Mouse (Mus musculus) midbrain, embryonic 16.5 days (tissue): Measurements from ENCODE around the gene Pelp1. TPM values are rescaled to one million over a fixed set of nuclear protein-coding genes. Genes with fewer than 3 reads are reported as not detected.
"Not testable (repeated sequence)": the region's sequence is repeated elsewhere in the genome, so short reads cannot be mapped to it uniquely, and the experiment has no call there.

ENCODE experiments used
- ATAC-seq: fragments of 200-750 bp; cut with Nextera tagmentation; 2 replicates; pipeline ENCODE4 v1.8.0; 2017; ENCODE audit warnings: moderate TSS enrichment
- H3K27ac ChIP-seq: fragments of 300-500 bp; sonication (generic); 2 replicates; pipeline ENCODE4 v1.5.1; 2014; ENCODE audit warnings: mild to moderate bottlenecking, low read length, mixed read lengths
- H3K27me3 ChIP-seq: fragments of 300-500 bp; sonication (generic); 2 replicates; pipeline ENCODE4 v1.6.1; 2014; ENCODE audit warnings: low read depth, low read length, mixed read lengths; ENCODE audit not compliant: control insufficient read depth, insufficient read depth
- H3K36me3 ChIP-seq: fragments of 300-500 bp; sonication (generic); 2 replicates; pipeline ENCODE4 v1.6.1; 2014; ENCODE audit warnings: mild to moderate bottlenecking, low read length, moderate library complexity, mixed read lengths; ENCODE audit not compliant: control insufficient read depth, insufficient read depth
- H3K4me1 ChIP-seq: fragments of 300-500 bp; sonication (generic); 2 replicates; pipeline ENCODE4 v1.6.1; 2014; ENCODE audit warnings: mild to moderate bottlenecking, low read length, mixed read lengths; ENCODE audit not compliant: control insufficient read depth, insufficient read depth
- H3K4me2 ChIP-seq: fragments of 300-500 bp; sonication (generic); 2 replicates; pipeline ENCODE4 v1.6.1; 2014; ENCODE audit warnings: mild to moderate bottlenecking, low read length, mixed read lengths
- H3K4me3 ChIP-seq: fragments of 300-500 bp; sonication (generic); 2 replicates; pipeline ENCODE4 v1.5.1; 2014; ENCODE audit warnings: low read depth, mild to moderate bottlenecking, low read length, moderate library complexity, mixed read lengths
- H3K9ac ChIP-seq: fragments of 300-500 bp; sonication (generic); 2 replicates; pipeline ENCODE4 v1.6.1; 2014; ENCODE audit warnings: low read depth, low read length, mixed read lengths
- H3K9me3 ChIP-seq: fragments of 300-500 bp; sonication (generic); replicated peaks from 2 replicates; pipeline ENCODE4 v1.6.1; 2014; ENCODE audit warnings: mild to moderate bottlenecking, low read length, mixed read lengths; ENCODE audit not compliant: control insufficient read depth, poor library complexity, severe bottlenecking
- WGBS: fragments of 180-500 bp; shearing (Covaris S2); extraction: QIAGEN DNeasy Blood & Tissue Kit; methylation state at CpG from one replicate; pipeline ENCODE4 v1.1.7; 2014; 5-methylcytosine and 5-hydroxymethylcytosine counted together
- microRNA-seq: library from miRNA; unstranded; fragments of <30 nt; microRNA quantifications from one replicate; pipeline ENCODE4, GENCODE M21; 2017
- polyA plus RNA-seq: library from polyadenylated mRNA; unstranded; fragments of >200 nt; fragmentation: Nextera tagmentation; extraction: Ambion mirVana; gene quantifications from 2 replicates; pipeline ENCODE4 v1.2.1, GENCODE M21; 2015

Gene Pelp1
- polyA plus RNA-seq, 1 experiment from 2014 or later = 33.0 TPM

- not testable (repeated sequence) for H3K27me3 ChIP-seq, H3K4me2 ChIP-seq, H3K36me3 ChIP-seq, H3K9ac ChIP-seq, H3K9me3 ChIP-seq, ATAC-seq, H3K4me1 ChIP-seq, H3K4me3 ChIP-seq, H3K27ac ChIP-seq
- WGBS = 70% methylated on average over 2 of the region's 2 CpGs
Observed at GRCm38 (mm10) chr11:70368626-70369025, 41.2 kb downstream of the Pelp1 start.

- not testable (repeated sequence) for H3K4me2 ChIP-seq, H3K27ac ChIP-seq, H3K27me3 ChIP-seq, H3K9me3 ChIP-seq, ATAC-seq, H3K4me3 ChIP-seq, H3K36me3 ChIP-seq, H3K9ac ChIP-seq, H3K4me1 ChIP-seq
- WGBS = 93% methylated on average over 6 of the region's 6 CpGs
Observed at GRCm38 (mm10) chr11:70367701-70368100, 42.1 kb downstream of the Pelp1 start.

DNA sequence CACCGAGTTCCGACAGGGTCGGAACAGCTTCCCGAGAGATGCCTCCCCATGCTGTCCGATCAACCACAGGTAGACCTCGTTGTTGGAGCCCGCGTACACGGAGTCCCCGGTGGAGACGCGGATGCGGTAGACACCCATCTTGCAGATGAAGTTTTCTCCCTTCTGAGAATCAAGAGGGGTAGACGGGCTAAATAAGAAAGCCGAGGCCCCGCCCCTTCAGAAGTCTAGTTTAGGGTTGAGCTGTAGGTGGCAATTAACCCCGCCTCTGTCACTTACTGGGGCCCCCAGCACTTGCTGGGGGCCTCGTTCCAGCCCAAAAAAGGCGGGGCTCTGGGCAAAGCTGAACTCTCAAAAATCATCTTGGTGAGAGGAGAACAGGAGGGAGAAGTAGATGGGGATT is 58.0 kb downstream of the Pelp1 start, which contains the start of gene Alox15:
Alox15 (minus strand) TSS at position 164 of the 400 bp plus-strand sequence.
- under 1% methylated on average over 19 of the region's 19 CpGs for WGBS
- no peak for ATAC-seq
- Histone ChIP-seq H3K9me3 (no peaks in the 10 kb centered on the region), H3K4me1 (peaks cover 6% of the 10 kb centered on the region), H3K27ac (no peak within 1 kb of the TSS), H3K9ac (no peak within 1 kb of the TSS; the same call in 1 of the 2 replicates), H3K36me3 (no peaks in the 10 kb centered on the region), H3K27me3 (peaks cover 22% of the 10 kb centered on the region), H3K4me2 (peak within 1 kb of the TSS; percentile 62), H3K4me3 (peak within 1 kb of the TSS; percentile 28)

GRCm38 (mm10) chr11:70348630-70349029 is 61.2 kb downstream of the Pelp1 start:
- WGBS = 92% methylated on average over 9 of the region's 9 CpGs
- H3K36me3 ChIP-seq = no peaks in the 10 kb centered on the region
- ATAC-seq = no peak

GRCm38 (mm10) chr11:70347861-70348260 is 62.0 kb downstream of the Pelp1 start:
- H3K27ac ChIP-seq = no peak overlapping the region
- no peak for ATAC-seq
- no peaks in the 10 kb centered on the region for H3K36me3 ChIP-seq
- WGBS = 83% methylated on average over 10 of the region's 10 CpGs
- H3K4me1 ChIP-seq = peaks cover 6% of the 10 kb centered on the region
- peaks cover 21% of the 10 kb centered on the region for H3K27me3 ChIP-seq
- H3K9me3 ChIP-seq = no peaks in the 10 kb centered on the region
- no peak overlapping the region for H3K4me2 ChIP-seq
- no peak overlapping the region for H3K4me3 ChIP-seq
- no peak overlapping the region for H3K9ac ChIP-seq

More at GRCm38 (mm10) chr11:70348630-70349029, 61.2 kb downstream of the Pelp1 start:
- no peaks in the 10 kb centered on the region for H3K9me3 ChIP-seq
- no peak overlapping the region for H3K9ac ChIP-seq
- H3K4me3 ChIP-seq = no peak overlapping the region
- peaks cover 22% of the 10 kb centered on the region for H3K27me3 ChIP-seq
- H3K27ac ChIP-seq = no peak overlapping the region
- no peak overlapping the region for H3K4me2 ChIP-seq
- peaks cover 6% of the 10 kb centered on the region for H3K4me1 ChIP-seq

- 92% methylated on average over 8 of the region's 8 CpGs for WGBS
- Histone ChIP-seq H3K9ac (no peak overlapping the region), H3K27me3 (peaks cover 5% of the 10 kb centered on the region), H3K9me3 (no peaks in the 10 kb centered on the region), H3K27ac (no peak overlapping the region), H3K4me2 (no peak overlapping the region), H3K4me3 (no peak overlapping the region), H3K4me1 (no peaks in the 10 kb centered on the region), H3K36me3 (no peaks in the 10 kb centered on the region)
- no peak for ATAC-seq
Observed at GRCm38 (mm10) chr11:70345546-70345945, 64.3 kb downstream of the Pelp1 start.

DNA sequence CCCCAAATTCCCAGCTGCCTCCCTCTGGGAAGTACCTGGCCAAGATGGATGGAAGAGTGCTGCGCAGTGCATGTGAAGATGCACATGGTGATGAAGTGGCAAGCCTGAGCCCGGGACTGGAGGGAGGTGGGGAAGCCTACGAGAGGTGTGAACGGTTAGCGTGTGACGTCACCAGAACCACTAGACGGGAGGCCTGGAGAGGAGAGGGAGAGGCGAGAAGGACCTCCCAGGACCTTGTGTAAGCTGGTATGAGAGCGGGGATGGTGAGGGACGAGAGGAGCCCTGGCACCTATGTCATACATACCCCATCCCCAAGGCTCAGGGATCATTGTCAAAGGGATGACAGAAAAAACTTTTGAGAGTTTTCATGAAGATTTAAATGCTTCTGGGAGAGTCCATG is 64.8 kb downstream of the Pelp1 start:
- H3K9me3 ChIP-seq = no peaks in the 10 kb centered on the region
- WGBS = 90% methylated on average over 10 of the region's 10 CpGs
- peaks cover 2% of the 10 kb centered on the region; the same call in 1 of the 2 replicates for H3K27me3 ChIP-seq
- H3K27ac ChIP-seq = no peak overlapping the region
- ATAC-seq = no peak
- H3K36me3 ChIP-seq = no peaks in the 10 kb centered on the region
- H3K4me2 ChIP-seq = no peak overlapping the region
- no peak overlapping the region for H3K9ac ChIP-seq
- H3K4me3 ChIP-seq = no peak overlapping the region
- H3K4me1 ChIP-seq = no peaks in the 10 kb centered on the region

Small RNA genes lying within 50 kb of the gene (microRNA-seq; reads per million reads assigned to microRNA genes)
- 0.69 reads per million for gene Mir7115

Other genes with a start within 250 kb of the Pelp1 start
- gene Slc16a11, start 197.3 kb downstream of the Pelp1 start, polyA plus RNA-seq = 6.9 and 7.8 TPM in 2 replicates
- 12.7 and 13.6 TPM in 2 replicates for gene Slc16a13, start 189.0 kb downstream of the Pelp1 start, polyA plus RNA-seq
- 5.1 and 5.3 TPM in 2 replicates for gene Bcl6b, start 180.2 kb downstream of the Pelp1 start, polyA plus RNA-seq
- 165 and 167 TPM in 2 replicates for gene 0610010K14Rik, start 172.1 kb downstream of the Pelp1 start, polyA plus RNA-seq
- gene Gm21988, start 170.2 kb downstream of the Pelp1 start, polyA plus RNA-seq = 12.0 and 12.7 TPM in 2 replicates
- 368 and 379 TPM in 2 replicates for gene Rnasek, start 170.2 kb downstream of the Pelp1 start, polyA plus RNA-seq
- 0.34 and 0.49 TPM in 2 replicates for gene Alox12, start 154.7 kb downstream of the Pelp1 start, polyA plus RNA-seq
- not detected in 2 replicates for gene Alox12e, start 87.4 kb downstream of the Pelp1 start, polyA plus RNA-seq
- gene Alox15, start 58.0 kb downstream of the Pelp1 start, polyA plus RNA-seq = 0.09 and 0.18 TPM in 2 replicates
- 52.6 and 58.9 TPM in 2 replicates for gene Arrb2, start 22.6 kb upstream of the Pelp1 start, polyA plus RNA-seq
- gene Med11, start 41.9 kb upstream of the Pelp1 start, polyA plus RNA-seq = 44.1 and 45.9 TPM in 2 replicates
- gene Zmynd15, start 49.4 kb upstream of the Pelp1 start, polyA plus RNA-seq = 0.35 and 0.49 TPM in 2 replicates
- gene Cxcl16, start 50.0 kb upstream of the Pelp1 start, polyA plus RNA-seq = 1.7 and 2.6 TPM in 2 replicates
- 6.1 and 6.2 TPM in 2 replicates for gene Tm4sf5, start 95.2 kb upstream of the Pelp1 start, polyA plus RNA-seq
- 0.45 TPM in 1 of 2 replicates, not detected in the other for gene Vmo1, start 104.6 kb upstream of the Pelp1 start, polyA plus RNA-seq
- 0.29 TPM in 1 of 2 replicates, not detected in the other for gene Gltpd2, start 109.2 kb upstream of the Pelp1 start, polyA plus RNA-seq
- gene Psmb6, start 115.3 kb upstream of the Pelp1 start, polyA plus RNA-seq = 719 and 737 TPM in 2 replicates
- gene Gm40193, start 122.9 kb upstream of the Pelp1 start, polyA plus RNA-seq = not detected in 2 replicates
- gene Pld2, start 130.0 kb upstream of the Pelp1 start, polyA plus RNA-seq = 17.9 and 19.6 TPM in 2 replicates
- 16.7 and 18.2 TPM in 2 replicates for gene Mink1, start 152.8 kb upstream of the Pelp1 start, polyA plus RNA-seq
- not detected in 2 replicates for gene 4930544D05Rik, start 205.8 kb upstream of the Pelp1 start, polyA plus RNA-seq
- not detected in 2 replicates for gene Chrne, start 209.2 kb upstream of the Pelp1 start, polyA plus RNA-seq
- 0.12 and 0.21 TPM in 2 replicates for gene Gp1ba, start 229.1 kb upstream of the Pelp1 start, polyA plus RNA-seq
- 105 TPM in 2 replicates for gene Rnf167, start 237.2 kb upstream of the Pelp1 start, polyA plus RNA-seq
- 171 and 174 TPM in 2 replicates for gene Slc25a11, start 237.4 kb upstream of the Pelp1 start, polyA plus RNA-seq
- gene Pfn1, start 244.6 kb upstream of the Pelp1 start, polyA plus RNA-seq = 617 and 632 TPM in 2 replicates
- 6.0 and 8.1 TPM in 2 replicates for gene Eno3, start 247.2 kb upstream of the Pelp1 start, polyA plus RNA-seq